Mouse (Mus musculus): ENCODE data around the gene Pomgnt1. TPM values are rescaled to one million over a fixed set of nuclear protein-coding genes. Genes with fewer than 3 reads are reported as not detected.

Gene Pomgnt1
- total RNA-seq, 1 experiment from 2014 or later: 14.2 TPM

DNA sequence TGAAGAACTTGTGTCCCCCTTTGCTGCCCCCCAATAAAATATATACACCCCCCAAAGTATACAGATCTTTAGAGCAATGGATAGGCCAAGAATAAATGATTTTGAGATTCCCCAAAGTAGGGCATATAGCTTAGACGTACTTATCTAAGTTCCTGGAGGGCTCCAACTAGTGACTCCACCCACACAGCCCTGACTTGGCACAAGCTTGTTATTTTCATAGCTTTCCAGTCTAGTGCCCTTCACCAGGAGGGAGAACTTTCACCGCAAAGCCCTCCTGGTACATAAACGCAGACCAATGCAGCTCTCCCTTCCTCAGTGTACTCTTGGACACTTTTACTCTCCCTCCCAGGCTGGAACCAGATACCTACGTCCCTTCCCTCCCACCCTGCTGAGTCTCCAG, 38.5 kb downstream of the Pomgnt1 start:
- no peak for ATAC-seq (replicated peaks in 1 of 2; ENCODE audit: insufficient read depth in 1 of 2, low FRiP score in 2 of 2, low TSS enrichment in 1 of 2, low read depth in 1 of 2, poor library complexity in 2 of 2, severe bottlenecking in 2 of 2)

DNA sequence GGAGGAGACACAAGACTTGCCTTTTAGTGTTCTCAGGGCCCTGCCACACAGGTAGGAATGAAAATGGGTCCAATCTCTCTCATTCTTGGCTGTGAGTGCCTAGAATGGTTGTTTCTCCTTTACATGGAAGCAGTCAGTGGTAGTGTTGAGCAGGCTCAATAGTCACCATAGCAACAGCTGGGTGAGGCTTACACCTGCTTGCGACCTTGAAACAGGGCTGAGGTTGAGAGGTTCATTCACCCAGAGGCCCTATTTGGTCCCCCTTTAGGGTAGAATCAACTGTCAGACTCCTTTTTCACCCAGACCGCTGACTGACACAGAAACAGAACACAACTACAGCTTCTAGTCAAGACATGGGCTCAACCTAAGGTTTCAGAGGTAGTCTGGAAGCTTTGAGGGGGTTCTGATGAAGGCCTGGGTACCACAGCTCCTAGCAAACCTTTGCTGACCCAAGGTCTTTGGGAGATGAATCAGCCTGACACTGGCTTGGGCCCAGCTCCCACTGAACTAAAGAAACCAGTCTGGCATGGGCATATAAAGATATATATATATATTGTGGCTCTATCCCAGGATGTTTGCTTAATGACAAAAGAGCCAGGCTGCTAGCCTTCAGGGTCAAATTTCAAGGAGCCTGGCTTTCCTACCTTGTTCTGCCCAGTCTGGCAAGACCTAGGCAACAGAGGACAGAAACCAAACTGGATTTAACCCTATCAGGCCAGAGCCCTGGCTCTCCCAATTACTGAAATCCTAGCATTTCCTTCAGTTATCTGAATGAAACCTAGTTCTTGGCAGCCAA, 41.3 kb downstream of the Pomgnt1 start:
- no peak for ATAC-seq (replicated peaks in 1 of 2; ENCODE audit: insufficient read depth in 1 of 2, low FRiP score in 2 of 2, low TSS enrichment in 1 of 2, low read depth in 1 of 2, poor library complexity in 2 of 2, severe bottlenecking in 2 of 2)

DNA sequence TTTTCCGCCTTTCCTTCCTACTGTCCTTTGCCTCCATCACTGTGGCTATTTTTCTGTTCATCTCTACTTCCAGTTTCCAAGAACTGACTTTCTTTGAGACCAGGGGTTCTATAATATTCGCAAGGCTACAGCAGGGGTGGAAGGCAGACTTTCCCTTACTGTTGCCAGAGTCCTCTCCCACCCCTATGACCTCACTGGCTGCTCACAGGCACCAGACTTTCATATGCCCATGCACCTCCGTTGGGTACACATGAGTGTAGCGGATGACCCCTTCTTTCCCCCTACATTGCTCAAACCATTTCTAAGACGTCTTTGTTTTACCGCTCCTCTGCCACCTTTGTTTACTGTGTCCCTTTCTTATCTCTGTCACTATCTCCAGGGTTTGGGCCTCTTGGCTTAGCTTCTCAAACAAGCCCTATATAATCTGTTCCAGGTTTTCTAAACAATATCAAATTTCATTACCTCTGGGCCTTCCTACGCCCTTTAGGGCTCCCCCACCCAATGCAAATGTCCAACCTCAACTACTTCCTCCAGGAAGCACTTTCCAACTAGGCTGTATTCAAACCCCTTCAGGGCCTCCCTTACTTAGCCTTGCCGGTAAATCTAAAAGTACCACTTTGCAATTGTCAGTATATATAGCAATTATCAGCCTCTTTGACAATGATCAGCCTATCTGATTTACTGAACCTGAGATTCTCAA, 42.2 kb downstream of the Pomgnt1 start:
- no peak; a peak in 1 of 4 replicates for ATAC-seq (replicated peaks in 1 of 2; ENCODE audit: insufficient read depth in 1 of 2, low FRiP score in 2 of 2, low TSS enrichment in 1 of 2, low read depth in 1 of 2, poor library complexity in 2 of 2, severe bottlenecking in 2 of 2)

DNA sequence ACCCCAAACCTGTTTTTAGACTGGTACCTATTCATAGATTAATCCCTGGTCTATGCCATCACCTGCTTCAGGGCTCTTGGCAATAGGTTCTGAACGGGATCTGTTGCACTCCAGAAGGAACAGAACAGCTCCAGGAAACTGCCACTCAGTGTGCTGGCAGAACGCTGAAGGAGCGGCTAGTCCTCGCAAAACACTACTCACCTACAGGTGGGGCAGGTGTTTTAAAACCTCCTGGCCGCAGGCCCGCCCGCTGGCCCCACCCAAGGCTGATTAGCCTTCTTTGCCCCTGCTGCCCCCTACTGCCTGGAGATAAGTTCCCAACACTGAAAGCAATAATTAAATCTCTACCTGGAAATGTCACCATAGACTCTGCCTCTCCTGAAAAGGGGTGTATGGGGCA, 43.8 kb downstream of the Pomgnt1 start, which contains the start of gene Tspan1:
TSS of gene Tspan1 (minus strand) at position 198 of the 400 bp plus-strand sequence.
- 0 out of 4 replicates have a peak, but pooled peaks of 1 of the 2 experiments have one; percentile 25 for ATAC-seq (replicated peaks in 1 of 2; ENCODE audit: insufficient read depth in 1 of 2, low FRiP score in 2 of 2, low TSS enrichment in 1 of 2, low read depth in 1 of 2, poor library complexity in 2 of 2, severe bottlenecking in 2 of 2)

DNA sequence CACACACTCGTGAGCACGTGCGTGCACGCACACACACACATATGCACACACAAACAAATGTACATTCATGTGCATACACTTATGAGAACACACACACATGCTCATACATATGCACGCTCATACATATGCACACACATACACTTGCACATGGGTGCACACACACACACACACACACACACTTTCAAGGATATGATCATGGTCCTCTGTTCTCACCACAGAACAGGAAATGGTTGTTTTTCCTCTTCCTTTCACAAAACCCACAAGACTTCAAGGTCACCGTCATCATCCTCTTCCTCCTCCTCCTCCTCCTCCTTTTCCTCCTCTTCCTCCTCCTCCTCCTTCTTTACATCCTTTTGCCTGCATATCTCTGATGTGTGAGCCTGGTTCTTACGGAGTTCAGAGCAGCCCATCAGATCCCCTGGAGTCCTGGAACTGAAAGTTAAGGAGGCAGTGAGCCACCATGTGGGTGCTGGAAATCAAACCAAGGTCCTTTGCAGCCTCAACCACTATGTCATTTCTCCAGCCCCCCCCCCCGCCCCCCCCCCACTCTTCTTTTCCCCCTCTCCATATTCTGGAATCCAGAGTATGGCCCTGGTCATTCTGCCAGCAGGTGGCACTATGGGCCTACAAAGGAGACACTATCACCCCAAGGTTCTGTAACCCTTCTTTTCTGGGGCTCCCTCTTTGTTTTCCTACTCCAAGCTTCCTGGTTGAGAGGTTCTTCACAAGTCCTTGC, 45.1 kb downstream of the Pomgnt1 start:
- peak in 1 of 2 experiments; percentile 51; a peak in 1 of 4 replicates for ATAC-seq (replicated peaks in 1 of 2; ENCODE audit: insufficient read depth in 1 of 2, low FRiP score in 2 of 2, low TSS enrichment in 1 of 2, low read depth in 1 of 2, poor library complexity in 2 of 2, severe bottlenecking in 2 of 2)

DNA sequence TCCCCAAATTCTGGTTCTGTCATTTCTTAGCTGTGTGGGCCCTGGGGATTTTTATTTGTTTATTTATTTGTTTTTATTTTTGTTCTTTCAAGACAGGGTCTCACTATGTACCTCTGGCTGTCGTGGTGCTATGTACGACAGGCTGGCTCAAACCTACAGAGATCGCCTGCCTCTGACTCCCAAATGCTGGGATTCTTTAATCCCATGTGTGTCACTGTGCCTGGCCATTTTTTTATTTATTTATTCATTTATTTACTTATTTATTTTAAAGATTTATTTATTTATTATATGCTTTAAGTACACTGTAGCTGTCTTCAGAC, 45.7 kb downstream of the Pomgnt1 start:
- no peak for ATAC-seq (replicated peaks in 1 of 2; ENCODE audit: insufficient read depth in 1 of 2, low FRiP score in 2 of 2, low TSS enrichment in 1 of 2, low read depth in 1 of 2, poor library complexity in 2 of 2, severe bottlenecking in 2 of 2)

DNA sequence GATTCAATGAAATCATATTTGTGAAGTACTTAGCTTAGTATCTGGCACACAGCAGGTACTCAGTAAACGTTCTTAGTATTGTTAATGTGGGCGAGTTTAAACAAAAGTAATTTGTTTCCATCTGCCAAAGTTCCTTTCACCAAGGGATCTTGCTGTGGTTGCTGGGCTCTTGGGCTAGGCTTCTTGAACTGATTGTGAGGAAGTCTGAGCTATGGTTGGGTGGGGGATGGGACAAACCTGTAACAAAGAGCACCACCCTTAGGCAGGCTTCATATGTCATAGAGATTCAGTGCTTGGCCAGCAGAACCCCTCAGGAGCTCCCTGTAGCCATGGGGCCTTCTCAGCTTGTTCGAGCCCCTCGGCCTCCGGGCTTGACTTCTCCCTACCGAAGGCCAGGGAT, 49.4 kb downstream of the Pomgnt1 start, which contains the start of the genes 1700042G07Rik and Gm49337:
TSS of gene 1700042G07Rik (plus strand) at position 301 of the 400 bp plus-strand sequence.
TSS of gene Gm49337 (plus strand) at position 313 of the 400 bp plus-strand sequence.
- no peak for ATAC-seq (replicated peaks in 1 of 2; ENCODE audit: insufficient read depth in 1 of 2, low FRiP score in 2 of 2, low TSS enrichment in 1 of 2, low read depth in 1 of 2, poor library complexity in 2 of 2, severe bottlenecking in 2 of 2)

DNA sequence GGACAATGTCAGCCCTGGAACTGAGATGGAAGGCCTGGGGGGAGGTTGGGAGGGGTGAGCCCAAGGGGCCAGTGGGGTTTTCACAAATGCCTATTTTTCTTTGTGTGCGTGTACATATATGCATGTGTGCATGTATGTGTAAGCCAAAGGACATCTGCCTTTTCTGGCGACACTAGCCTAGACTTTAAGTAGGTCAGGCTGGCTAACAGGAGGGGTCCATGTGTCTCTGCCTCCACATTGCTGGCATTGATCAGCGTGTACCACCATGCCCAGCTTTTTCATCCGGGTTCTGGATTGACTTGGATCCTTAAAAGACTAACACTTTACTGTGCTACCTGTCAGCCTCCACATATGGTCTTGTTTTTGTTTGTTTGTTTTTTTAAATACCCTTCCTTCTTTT, 50.1 kb downstream of the Pomgnt1 start:
- ATAC-seq (replicated peaks in 1 of 2; ENCODE audit: insufficient read depth in 1 of 2, low FRiP score in 2 of 2, low TSS enrichment in 1 of 2, low read depth in 1 of 2, poor library complexity in 2 of 2, severe bottlenecking in 2 of 2): no peak

DNA sequence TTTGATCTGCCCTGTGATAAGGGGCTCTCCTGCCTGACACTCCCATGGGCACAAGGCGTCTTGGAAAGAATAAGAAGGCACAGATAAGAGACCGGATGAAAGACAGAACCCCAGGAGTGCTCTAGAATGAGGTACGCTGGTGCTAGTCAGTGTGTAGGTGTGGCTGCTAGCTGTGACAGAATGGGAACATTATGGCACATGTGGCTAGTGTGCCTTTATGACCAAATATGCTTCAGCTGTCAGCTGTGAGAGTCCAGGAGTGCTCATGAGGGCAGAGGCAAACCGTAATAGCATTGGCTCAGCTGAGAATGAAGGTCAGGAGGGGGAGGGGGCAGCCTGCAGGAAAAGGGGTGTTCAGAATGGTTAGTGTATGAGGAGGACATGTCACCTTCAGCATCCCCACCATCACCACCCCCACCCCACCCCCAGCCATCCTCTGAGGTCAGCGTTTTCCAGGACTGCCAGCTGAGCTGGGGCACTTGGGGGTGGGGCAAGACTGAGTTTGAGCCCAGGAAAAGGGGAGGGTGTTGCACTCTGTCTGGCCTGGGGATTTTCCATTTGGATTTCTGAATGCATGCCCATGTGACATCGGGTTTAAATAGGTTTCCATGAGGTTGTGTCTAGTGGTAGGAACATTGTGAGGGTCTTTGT, 51.0 kb downstream of the Pomgnt1 start:
- no peak for ATAC-seq (replicated peaks in 1 of 2; ENCODE audit: insufficient read depth in 1 of 2, low FRiP score in 2 of 2, low TSS enrichment in 1 of 2, low read depth in 1 of 2, poor library complexity in 2 of 2, severe bottlenecking in 2 of 2)

DNA sequence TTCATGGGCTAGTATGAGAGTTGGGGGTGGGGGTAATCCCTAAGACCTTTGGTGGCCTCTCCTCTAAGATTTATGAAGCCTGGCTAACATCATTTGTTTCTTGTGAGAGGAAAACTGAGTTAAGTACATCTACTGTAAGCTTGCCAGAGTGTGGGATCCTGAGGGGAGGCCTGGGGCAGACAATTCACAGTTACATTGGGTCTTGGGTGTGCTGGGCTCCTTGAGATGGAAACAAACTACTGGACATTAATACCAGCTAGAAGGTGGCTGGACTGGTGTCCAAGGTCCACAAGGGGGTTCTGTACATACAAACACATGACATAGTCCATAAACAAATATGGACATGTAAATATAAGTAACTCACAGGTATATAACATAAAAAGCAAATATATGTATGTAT, 51.5 kb downstream of the Pomgnt1 start:
- no peak for ATAC-seq (replicated peaks in 1 of 2; ENCODE audit: insufficient read depth in 1 of 2, low FRiP score in 2 of 2, low TSS enrichment in 1 of 2, low read depth in 1 of 2, poor library complexity in 2 of 2, severe bottlenecking in 2 of 2)

DNA sequence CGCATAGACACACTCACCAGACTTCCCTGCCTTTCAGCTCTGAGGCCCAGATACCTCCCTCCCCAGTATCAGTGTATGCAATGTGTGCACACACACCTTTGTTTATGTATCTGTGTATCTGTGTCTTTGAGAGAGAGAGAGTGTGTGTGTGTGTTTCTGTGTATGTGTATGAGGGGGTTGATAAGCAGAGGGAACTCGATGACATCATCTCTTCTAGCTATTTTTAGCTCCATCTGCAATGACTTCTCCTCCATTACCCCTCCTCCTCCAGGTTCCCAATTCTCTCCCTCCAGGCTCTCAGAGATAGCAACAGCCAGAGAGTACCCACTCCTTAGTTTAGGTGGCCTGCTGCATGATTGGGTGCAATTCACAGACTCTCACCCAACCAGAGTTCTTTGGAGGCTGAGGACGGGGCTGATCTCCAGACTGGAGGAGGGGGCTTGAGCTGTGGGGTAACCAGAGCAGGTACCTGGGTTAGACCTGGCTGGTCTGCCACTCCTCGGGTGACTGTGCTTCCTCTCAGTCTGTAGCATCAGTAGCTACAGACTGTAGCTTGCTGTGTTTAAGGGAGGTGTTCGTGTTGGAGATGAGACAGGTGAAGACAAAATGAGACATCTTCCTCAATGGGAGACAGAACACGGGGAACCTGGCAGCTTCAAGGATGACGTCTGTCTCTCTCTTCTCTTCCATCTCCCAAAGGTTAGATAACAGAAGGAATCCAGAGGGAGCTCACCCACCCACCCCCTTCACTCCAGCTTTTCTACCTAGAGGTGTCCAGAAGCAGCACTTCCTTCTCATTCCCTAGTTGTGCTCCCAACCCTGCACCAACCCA, 52.3 kb downstream of the Pomgnt1 start:
- ATAC-seq (replicated peaks in 1 of 2; ENCODE audit: insufficient read depth in 1 of 2, low FRiP score in 2 of 2, low TSS enrichment in 1 of 2, low read depth in 1 of 2, poor library complexity in 2 of 2, severe bottlenecking in 2 of 2): no peak

DNA sequence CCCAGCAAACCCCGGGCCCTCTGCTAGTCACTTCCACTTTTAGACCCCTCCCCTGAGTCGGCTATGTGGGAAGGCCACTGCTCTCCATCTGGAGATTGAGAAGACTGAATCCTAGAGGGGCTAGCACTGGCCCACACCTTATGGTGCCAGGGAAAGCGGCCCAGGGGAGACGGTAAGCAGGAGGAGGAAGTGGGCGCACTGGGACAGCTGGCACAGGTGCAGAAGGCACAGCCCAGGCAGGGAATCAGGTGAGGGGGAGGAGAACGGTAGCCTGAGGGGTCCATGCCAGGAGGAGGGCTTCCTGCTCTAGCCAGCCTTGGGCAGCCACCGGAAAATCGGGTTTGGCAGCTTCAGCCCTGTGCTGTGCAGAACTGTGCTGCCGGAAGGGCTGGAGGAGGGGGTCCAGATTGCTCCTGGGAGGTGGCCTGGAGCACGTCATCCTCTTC, 52.9 kb downstream of the Pomgnt1 start:
- ATAC-seq (replicated peaks in 1 of 2; ENCODE audit: insufficient read depth in 1 of 2, low FRiP score in 2 of 2, low TSS enrichment in 1 of 2, low read depth in 1 of 2, poor library complexity in 2 of 2, severe bottlenecking in 2 of 2): peak; percentile 68 to 75

DNA sequence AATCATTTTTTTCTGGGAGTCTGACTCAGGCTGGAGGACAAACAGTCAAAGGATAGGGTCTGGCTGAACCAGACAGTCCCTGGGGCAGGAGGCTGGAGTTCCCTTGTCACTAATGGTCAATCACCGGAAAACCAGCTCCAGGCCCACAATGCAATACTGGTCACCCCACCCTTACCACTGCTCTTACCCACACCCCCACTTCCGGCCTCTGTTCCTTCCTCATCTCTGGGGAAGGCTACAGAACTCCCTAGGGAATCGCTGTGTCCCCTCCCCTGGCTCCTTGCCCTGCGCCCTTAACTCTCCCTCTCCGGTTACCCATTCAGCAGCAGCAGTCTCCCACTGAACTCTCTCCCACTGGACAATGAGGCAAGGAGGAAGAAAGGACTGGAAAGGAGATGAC, 53.5 kb downstream of the Pomgnt1 start:
- no peak; a peak in 3 of 4 replicates for ATAC-seq (replicated peaks in 1 of 2; ENCODE audit: insufficient read depth in 1 of 2, low FRiP score in 2 of 2, low TSS enrichment in 1 of 2, low read depth in 1 of 2, poor library complexity in 2 of 2, severe bottlenecking in 2 of 2)

DNA sequence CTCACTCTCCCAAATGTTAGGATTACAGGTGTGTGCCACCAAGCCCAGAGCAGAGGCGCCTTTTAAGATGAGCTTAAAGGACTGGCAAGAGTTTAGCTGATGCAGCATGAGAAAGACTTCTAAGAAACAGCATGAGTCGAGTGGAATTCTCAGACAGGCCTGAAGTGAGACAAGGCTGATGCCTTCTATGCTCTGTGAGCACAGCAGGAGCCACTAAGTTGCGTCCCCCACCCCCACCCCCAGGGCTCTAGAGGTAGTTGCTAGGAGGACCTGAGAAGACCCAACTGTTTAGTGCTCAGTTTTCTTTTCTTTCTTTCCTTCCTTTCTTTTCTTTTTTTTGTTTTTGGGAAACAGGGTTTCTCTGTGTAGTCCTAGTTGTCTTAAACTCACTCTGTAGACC, 58.4 kb downstream of the Pomgnt1 start:
- no peak for ATAC-seq (replicated peaks in 1 of 2; ENCODE audit: insufficient read depth in 1 of 2, low FRiP score in 2 of 2, low TSS enrichment in 1 of 2, low read depth in 1 of 2, poor library complexity in 2 of 2, severe bottlenecking in 2 of 2)

DNA sequence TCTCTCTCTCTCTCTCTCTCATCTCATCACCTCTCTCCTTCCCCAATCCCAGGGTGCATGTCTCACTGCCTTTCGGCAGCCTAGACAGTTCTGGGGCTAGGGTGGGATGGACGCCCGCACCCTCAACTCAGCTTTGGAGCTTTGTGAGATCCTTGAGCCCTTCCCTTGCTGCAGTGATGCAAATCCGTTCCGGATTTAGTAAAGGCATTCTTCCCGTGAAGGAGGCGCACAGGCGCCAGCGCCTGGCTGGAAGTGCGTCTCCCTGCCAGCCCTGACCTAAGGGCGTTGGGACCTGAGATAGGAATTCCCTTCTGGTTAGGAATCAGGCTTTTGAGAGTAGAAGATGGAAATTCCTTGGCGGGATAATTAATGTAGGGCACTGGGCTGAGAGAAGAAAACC, 59.1 kb downstream of the Pomgnt1 start:
- no peak for ATAC-seq (replicated peaks in 1 of 2; ENCODE audit: insufficient read depth in 1 of 2, low FRiP score in 2 of 2, low TSS enrichment in 1 of 2, low read depth in 1 of 2, poor library complexity in 2 of 2, severe bottlenecking in 2 of 2)

DNA sequence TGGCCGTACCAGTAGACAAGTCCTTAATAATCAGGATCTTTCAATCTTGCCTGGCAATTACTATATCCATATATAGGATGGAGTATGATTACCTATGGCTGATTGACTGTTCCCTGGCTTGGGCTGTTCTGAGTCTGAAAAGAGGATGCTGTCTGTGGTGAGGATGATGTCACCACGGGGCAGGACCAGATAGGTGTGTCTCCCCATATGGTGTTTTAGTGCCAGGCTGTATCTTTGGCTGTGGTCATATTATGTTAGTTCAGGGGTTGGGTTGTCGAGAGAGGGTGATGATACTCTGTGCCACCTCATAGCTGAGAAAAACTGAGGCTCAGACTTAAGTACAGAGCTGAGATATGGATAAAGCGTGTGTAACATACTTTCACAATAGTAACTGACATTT, 61.4 kb downstream of the Pomgnt1 start:
- ATAC-seq (replicated peaks in 1 of 2; ENCODE audit: insufficient read depth in 1 of 2, low FRiP score in 2 of 2, low TSS enrichment in 1 of 2, low read depth in 1 of 2, poor library complexity in 2 of 2, severe bottlenecking in 2 of 2): no peak
